Mouse (Mus musculus): ENCODE data around the gene Ciart.
A peak's percentile ranks its signal among the peaks of the same experiment; 100 is the strongest.

DNA sequence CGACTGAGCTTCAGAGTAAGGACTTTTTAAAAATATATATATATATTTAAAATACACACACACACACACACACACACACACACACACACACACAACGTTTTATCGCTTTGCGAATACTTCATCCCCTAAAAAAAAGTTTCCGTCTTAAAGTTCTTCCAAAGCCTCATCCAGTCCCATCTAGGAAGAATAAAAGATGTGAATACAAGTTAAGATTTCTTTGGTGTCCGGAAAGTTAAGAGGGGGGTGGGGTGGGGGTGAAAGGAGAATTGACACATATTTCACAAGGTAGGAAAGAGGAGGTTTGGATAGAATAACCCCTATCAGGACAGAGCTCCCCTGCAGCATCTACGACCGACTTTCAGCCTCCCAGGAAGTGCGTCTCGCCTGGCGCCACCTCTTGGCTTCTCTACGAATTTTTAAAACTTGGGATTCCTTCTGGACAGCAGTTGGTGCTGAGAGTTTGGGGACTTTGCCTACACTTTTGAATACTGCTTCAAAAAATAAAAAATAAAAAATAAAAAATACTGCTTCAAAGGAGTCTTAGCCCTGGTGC lies 24.0 kb upstream of the Ciart start:
- TF ChIP-seq CTCF (IDR thresholded peaks at IDR 0.05; ENCODE audit: extremely low read depth, insufficient read length, insufficient replicate concordance, low read depth, low read length) (peak; percentile 75; the same call in 1 of the 2 replicates), POLR2A (IDR thresholded peaks at IDR 0.05; ENCODE audit: low read depth, low read length) (no peak)

Measured in small intestine, adult 2 months (tissue).